In genomic region chr9:44457035-44457742, GRCm38 (mm10) we compare ENCODE assay signal across 9 mouse cellular contexts. TPM values are rescaled to one million over a fixed set of nuclear protein-coding genes. Genes with fewer than 3 reads are reported as not detected.
A peak's percentile ranks its signal among the peaks of the same experiment; 100 is the strongest.
DNase-seq lines count a peak whose midpoint lies in the region; ATAC-seq lines count a peak whose summit lies in the region.
"Had no signal": no experiment of that assay in that cellular context is flagged by ENCODE, and none has a peak within 500 bp of the region (broad histone marks: within the 10 kb centered on the region; RNA-seq: fewer than 3 reads in every experiment).

No protein-coding gene starts in this region.

- peak overlapping the region; percentile 81 for H3K27ac ChIP-seq in forebrain, embryonic 10.5 days
- peak overlapping the region; percentile 96 for H3K27ac ChIP-seq in midbrain, embryonic 13.5 days
- H3K27ac ChIP-seq: limb, embryonic 15.5 days had no signal

- WGBS in forebrain, embryonic 10.5 days = 4% methylated on average over 11 of the region's 11 CpGs
- 2% methylated on average over 11 of the region's 11 CpGs for WGBS in midbrain, embryonic 13.5 days

- peak overlapping the region; percentile 22; the same call in 1 of the 2 replicates for H3K4me3 ChIP-seq in forebrain, embryonic 10.5 days
- H3K4me3 ChIP-seq in midbrain, embryonic 13.5 days (replicated peaks) = peak overlapping the region; percentile 20
- H3K4me3 ChIP-seq: limb, embryonic 15.5 days had no signal

- H3K27me3 ChIP-seq in forebrain, embryonic 10.5 days (ENCODE audit: poor library complexity, severe bottlenecking) = peaks cover 51% of the 10 kb centered on the region
- peaks cover 16% of the 10 kb centered on the region for H3K27me3 ChIP-seq in midbrain, embryonic 13.5 days

- peak overlapping the region; percentile 50 for H3K4me2 ChIP-seq in midbrain, embryonic 13.5 days (replicated peaks)
- H3K4me2 ChIP-seq: limb, embryonic 15.5 days had no signal

- peak; percentile 97 for ATAC-seq in midbrain, embryonic 13.5 days
- no peak for ATAC-seq in megakaryocyte, adult 5-6 weeks (ENCODE audit: poor library complexity, severe bottlenecking)

- no peaks in the 10 kb centered on the region for H3K9me3 ChIP-seq in forebrain, embryonic 10.5 days
- H3K9me3 ChIP-seq in midbrain, embryonic 13.5 days = no peaks in the 10 kb centered on the region
- H3K9me3 ChIP-seq: limb, embryonic 15.5 days had no signal

- H3K4me1 ChIP-seq in forebrain, embryonic 10.5 days = peaks cover 42% of the 10 kb centered on the region
- H3K4me1 ChIP-seq in midbrain, embryonic 13.5 days (replicated peaks) = peaks cover 42% of the 10 kb centered on the region

- H3K36me3 ChIP-seq in forebrain, embryonic 10.5 days (replicated peaks) = no peaks in the 10 kb centered on the region
- H3K36me3 ChIP-seq in midbrain, embryonic 13.5 days = no peaks in the 10 kb centered on the region
- H3K36me3 ChIP-seq: limb, embryonic 15.5 days had no signal

- peak; percentile 32 for DNase-seq in thymus, postnatal 0 days (ENCODE audit: low spot score)
- DNase-seq in thymus, postnatal 10 days (ENCODE audit: low spot score in 2 of 2) = no peak
- peak; percentile 87 for DNase-seq in forebrain, embryonic 10.5 days (ENCODE audit: extremely low spot score, low spot score)
- peak; percentile 88 to 96 for DNase-seq in layer of hippocampus, adult 18-20 months (ENCODE audit: low spot score in 2 of 2)
- peak; percentile 37 for DNase-seq in yolk sac, embryonic 10.5 days (ENCODE audit: low spot score)
- DNase-seq in thymus, adult 18-20 months = no peak

- H3K9ac ChIP-seq in midbrain, embryonic 13.5 days (replicated peaks) = peak overlapping the region; percentile 32
- H3K9ac ChIP-seq: limb, embryonic 15.5 days had no signal

RNA-seq across cellular contexts. Expression of gene Upk2, which starts 2.4 kb away (rescaled TPM):
- polyA plus RNA-seq in thymus, postnatal 0 days (2015; fragmentation: Nextera tagmentation; extraction: Ambion mirVana) = 0.69 and 1.5 TPM in 2 replicates
- polyA plus RNA-seq in forebrain, embryonic 10.5 days (2016; fragmentation: Nextera tagmentation; extraction: Ambion mirVana) = not detected in 2 replicates
- total RNA-seq in layer of hippocampus, adult 18-20 months (2021) = not detected
- not detected in 2 replicates for polyA plus RNA-seq in midbrain, embryonic 13.5 days (2015; fragmentation: Nextera tagmentation; extraction: Ambion mirVana)
- total RNA-seq in megakaryocyte, adult 5-6 weeks (2015) = not detected in 2 replicates
- total RNA-seq in megakaryocyte, adult 5-6 weeks (2017) = not detected in 2 replicates

RNA-seq across cellular contexts. Expression of gene Foxr1, which starts 16.3 kb away (rescaled TPM):
- polyA plus RNA-seq in thymus, postnatal 0 days (2015; fragmentation: Nextera tagmentation; extraction: Ambion mirVana) = not detected in 2 replicates
- polyA plus RNA-seq in forebrain, embryonic 10.5 days (2016; fragmentation: Nextera tagmentation; extraction: Ambion mirVana) = not detected in 2 replicates
- not detected for total RNA-seq in layer of hippocampus, adult 18-20 months (2021)
- not detected in 2 replicates for polyA plus RNA-seq in midbrain, embryonic 13.5 days (2015; fragmentation: Nextera tagmentation; extraction: Ambion mirVana)
- not detected in 2 replicates for total RNA-seq in megakaryocyte, adult 5-6 weeks (2015)
- not detected in 2 replicates for total RNA-seq in megakaryocyte, adult 5-6 weeks (2017)
- polyA plus RNA-seq: limb, embryonic 15.5 days had no signal

RNA-seq across cellular contexts. Expression of gene Bcl9l, which starts 25.4 kb away (rescaled TPM):
- polyA plus RNA-seq in thymus, postnatal 0 days (2015; fragmentation: Nextera tagmentation; extraction: Ambion mirVana) = 3.2 and 4.4 TPM in 2 replicates
- polyA plus RNA-seq in forebrain, embryonic 10.5 days (2016; fragmentation: Nextera tagmentation; extraction: Ambion mirVana) = 3.9 and 5.0 TPM in 2 replicates
- 10 to 100 TPM; 64.0 to 72.3 TPM for total RNA-seq in layer of hippocampus, adult 18-20 months (2021)
- 8.0 and 9.2 TPM in 2 replicates for polyA plus RNA-seq in midbrain, embryonic 13.5 days (2015; fragmentation: Nextera tagmentation; extraction: Ambion mirVana)
- 6.0 TPM in 2 replicates for total RNA-seq in megakaryocyte, adult 5-6 weeks (2015)
- total RNA-seq in megakaryocyte, adult 5-6 weeks (2017) = 2.6 and 3.0 TPM in 2 replicates

RNA-seq across cellular contexts. Expression of gene Ccdc84, which starts 38.8 kb away (rescaled TPM):
- 24.6 and 27.0 TPM in 2 replicates for polyA plus RNA-seq in thymus, postnatal 0 days (2015; fragmentation: Nextera tagmentation; extraction: Ambion mirVana)
- 25.6 and 26.1 TPM in 2 replicates for polyA plus RNA-seq in forebrain, embryonic 10.5 days (2016; fragmentation: Nextera tagmentation; extraction: Ambion mirVana)
- total RNA-seq in layer of hippocampus, adult 18-20 months (2021) = 10 to 100 TPM; 19.0 to 21.1 TPM
- 36.7 and 40.7 TPM in 2 replicates for polyA plus RNA-seq in midbrain, embryonic 13.5 days (2015; fragmentation: Nextera tagmentation; extraction: Ambion mirVana)
- 24.5 TPM in 2 replicates for total RNA-seq in megakaryocyte, adult 5-6 weeks (2015)
- 19.8 and 27.1 TPM in 2 replicates for total RNA-seq in megakaryocyte, adult 5-6 weeks (2017)

RNA-seq across cellular contexts. Expression of gene Trappc4, which starts 49.8 kb away (rescaled TPM):
- polyA plus RNA-seq in thymus, postnatal 0 days (2015; fragmentation: Nextera tagmentation; extraction: Ambion mirVana) = 166 and 171 TPM in 2 replicates
- 181 and 189 TPM in 2 replicates for polyA plus RNA-seq in forebrain, embryonic 10.5 days (2016; fragmentation: Nextera tagmentation; extraction: Ambion mirVana)
- 10 to 100 TPM; 70.1 to 72.2 TPM for total RNA-seq in layer of hippocampus, adult 18-20 months (2021)
- polyA plus RNA-seq in midbrain, embryonic 13.5 days (2015; fragmentation: Nextera tagmentation; extraction: Ambion mirVana) = 357 and 364 TPM in 2 replicates
- total RNA-seq in megakaryocyte, adult 5-6 weeks (2015) = 91.3 and 95.4 TPM in 2 replicates
- total RNA-seq in megakaryocyte, adult 5-6 weeks (2017) = 24.1 and 32.5 TPM in 2 replicates

Comparison
In these comparisons a context has a peak if more than half of its experiments do, and no peak if none do; other contexts are left out.
1. DNase-seq: peak in thymus, postnatal 0 days (single experiment), forebrain, embryonic 10.5 days (single experiment), layer of hippocampus, adult 18-20 months (2 of 2) and yolk sac, embryonic 10.5 days (single experiment); none in thymus, postnatal 10 days (0 of 2) and thymus, adult 18-20 months (0 of 2).